Mouse (Mus musculus): ENCODE results near the gene Dbh. TPM values are rescaled to one million over a fixed set of nuclear protein-coding genes. Genes with fewer than 3 reads are reported as not detected.

Dbh gene
- polyA plus RNA-seq, 1 experiment from 2014 or later: not detected

DNA sequence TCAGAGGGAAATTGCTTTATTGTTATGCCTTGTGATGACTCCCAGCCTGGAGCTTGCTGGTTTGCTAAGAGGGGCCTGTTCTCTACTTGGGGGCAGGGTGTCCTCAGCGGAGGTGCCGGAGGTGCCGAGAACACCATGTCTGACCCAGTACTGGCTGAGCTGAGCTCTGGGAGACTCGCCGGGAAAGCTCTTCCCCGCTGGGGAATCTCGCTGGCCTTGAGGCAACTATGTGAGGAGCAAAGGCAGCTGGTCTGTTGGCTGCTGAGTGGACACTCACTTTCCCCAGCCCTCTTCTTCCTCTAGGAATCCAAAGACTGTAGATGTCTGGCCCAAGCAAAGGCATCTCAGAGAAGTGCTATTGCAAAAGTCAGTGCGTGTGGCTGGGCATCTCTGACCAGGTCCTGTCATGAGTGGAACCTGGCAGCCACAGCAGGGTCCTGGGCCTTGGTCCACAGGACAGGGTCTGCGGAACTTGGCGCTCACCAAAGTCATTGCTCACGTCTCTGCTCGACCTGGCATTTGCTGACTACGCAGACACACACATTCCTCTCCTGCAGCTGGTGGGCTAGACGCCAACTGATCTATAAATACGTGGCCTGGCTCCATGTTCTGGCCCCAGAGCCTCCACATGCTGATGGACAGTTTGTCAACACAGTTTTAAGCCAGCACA, 41.2 kb downstream of the Dbh start:
- WGBS: 88% methylated on average over 15 of the region's 15 CpGs
- Histone ChIP-seq H3K27me3 (ENCODE audit: control insufficient read depth, insufficient read depth, low read length) (no peaks in the 10 kb centered on the region), H3K9ac (ENCODE audit: low read length) (no peak overlapping the region), H3K9me3 (ENCODE audit: control insufficient read depth, low read length) (no peaks in the 10 kb centered on the region), H3K4me1 (replicated peaks; ENCODE audit: control insufficient read depth, insufficient read depth, low read length) (no peaks in the 10 kb centered on the region), H3K27ac (ENCODE audit: low read depth, low read length) (no peak overlapping the region), H3K4me3 (ENCODE audit: low read depth, low read length) (no peak overlapping the region), H3K4me2 (ENCODE audit: low read depth, low read length, severe bottlenecking) (no peak overlapping the region), H3K36me3 (ENCODE audit: control insufficient read depth, insufficient read depth, low read length) (no peaks in the 10 kb centered on the region)
- ATAC-seq (replicated peaks; ENCODE audit: low FRiP score): no peak
- DNase-seq (ENCODE audit: low spot score): no peak

DNA sequence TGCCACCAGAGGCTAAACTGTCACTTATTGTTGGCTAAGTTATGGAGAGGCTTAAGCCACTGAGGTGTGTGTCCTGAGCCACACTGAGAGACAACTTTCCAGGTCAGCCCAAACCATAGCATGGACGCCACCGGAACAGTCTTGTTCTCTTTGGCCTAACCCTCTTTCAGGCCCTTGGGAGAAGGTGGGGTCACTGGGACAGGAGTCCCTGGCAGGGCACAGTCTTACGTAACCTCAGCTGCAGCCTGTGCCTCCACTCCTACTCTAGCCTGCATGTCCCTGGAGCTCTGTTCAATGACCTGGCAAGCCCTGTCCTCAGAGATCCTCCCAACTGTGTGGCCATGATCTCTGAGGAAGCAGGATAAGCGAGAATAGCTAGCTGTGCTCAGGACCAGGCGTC, 42.1 kb downstream of the Dbh start:
- no peak overlapping the region for H3K4me3 ChIP-seq (ENCODE audit: low read depth, low read length)
- no peak overlapping the region for H3K27ac ChIP-seq (ENCODE audit: low read depth, low read length)
- no peaks in the 10 kb centered on the region for H3K4me1 ChIP-seq (replicated peaks; ENCODE audit: control insufficient read depth, insufficient read depth, low read length)
- H3K4me2 ChIP-seq (ENCODE audit: low read depth, low read length, severe bottlenecking): no peak overlapping the region
- 89% methylated on average over 5 of the region's 5 CpGs for WGBS
- H3K36me3 ChIP-seq (ENCODE audit: control insufficient read depth, insufficient read depth, low read length): no peaks in the 10 kb centered on the region
- ATAC-seq (replicated peaks; ENCODE audit: low FRiP score) (no peak), DNase-seq (ENCODE audit: low spot score) (no peak)
- no peaks in the 10 kb centered on the region for H3K27me3 ChIP-seq (ENCODE audit: control insufficient read depth, insufficient read depth, low read length)
- no peaks in the 10 kb centered on the region for H3K9me3 ChIP-seq (ENCODE audit: control insufficient read depth, low read length)
- H3K9ac ChIP-seq (ENCODE audit: low read length): no peak overlapping the region

DNA sequence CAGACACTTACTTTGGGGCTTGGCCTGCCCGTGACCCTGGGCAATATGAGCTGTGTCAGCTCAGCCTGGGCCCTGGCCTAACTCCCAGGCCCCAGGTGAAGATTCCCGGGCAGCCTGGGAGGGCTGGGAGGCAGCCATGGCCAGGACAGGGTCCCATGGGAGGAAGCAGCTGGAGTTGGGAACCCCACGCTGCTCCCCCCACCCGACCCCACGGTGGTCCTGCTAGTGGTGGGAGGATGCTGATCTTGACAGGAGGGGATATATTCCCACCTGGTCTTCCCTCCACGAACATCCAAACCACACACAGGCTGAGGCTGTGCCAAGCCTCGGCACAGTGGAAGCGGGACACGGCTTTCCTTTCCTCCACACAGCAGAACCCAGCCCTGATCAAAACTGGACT, 44.3 kb downstream of the Dbh start:
- WGBS: 82% methylated on average over 9 of the region's 9 CpGs
- no peak overlapping the region for H3K27ac ChIP-seq (ENCODE audit: low read depth, low read length)
- ATAC-seq (replicated peaks; ENCODE audit: low FRiP score): no peak

DNA sequence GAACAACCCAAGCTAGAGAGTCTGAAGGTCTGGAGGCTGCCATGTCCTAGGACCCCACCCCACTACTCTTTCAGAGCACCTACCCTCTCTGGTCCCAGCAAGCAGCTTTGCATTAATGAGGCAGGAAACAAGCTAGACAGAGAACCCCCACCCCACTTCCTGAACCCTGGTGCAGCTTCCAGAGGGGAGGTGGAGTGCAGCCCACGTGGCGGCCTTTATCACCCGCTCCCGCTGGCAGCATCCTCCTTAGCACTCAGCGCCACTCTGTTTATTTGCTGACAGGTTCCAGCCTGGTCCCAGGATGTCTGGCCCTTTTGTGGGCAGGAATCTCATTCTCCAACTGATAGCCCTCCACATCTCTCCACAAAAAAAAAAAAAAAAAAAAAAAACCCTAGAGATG, 44.8 kb downstream of the Dbh start:
- no peaks in the 10 kb centered on the region for H3K36me3 ChIP-seq (ENCODE audit: control insufficient read depth, insufficient read depth, low read length)
- no peaks in the 10 kb centered on the region for H3K9me3 ChIP-seq (ENCODE audit: control insufficient read depth, low read length)
- H3K27me3 ChIP-seq (ENCODE audit: control insufficient read depth, insufficient read depth, low read length): no peaks in the 10 kb centered on the region
- H3K4me1 ChIP-seq (replicated peaks; ENCODE audit: control insufficient read depth, insufficient read depth, low read length): no peaks in the 10 kb centered on the region
- no peak overlapping the region for H3K27ac ChIP-seq (ENCODE audit: low read depth, low read length)
- H3K4me3 ChIP-seq (ENCODE audit: low read depth, low read length): no peak overlapping the region
- H3K4me2 ChIP-seq (ENCODE audit: low read depth, low read length, severe bottlenecking): no peak overlapping the region
- ATAC-seq (replicated peaks; ENCODE audit: low FRiP score) (no peak), DNase-seq (ENCODE audit: low spot score) (no peak)
- no peak overlapping the region for H3K9ac ChIP-seq (ENCODE audit: low read length)
- 62% methylated on average over 5 of the region's 5 CpGs for WGBS

More for the DNA sequence above, 44.3 kb downstream of the Dbh start:
- H3K36me3 ChIP-seq (ENCODE audit: control insufficient read depth, insufficient read depth, low read length): no peaks in the 10 kb centered on the region
- H3K4me2 ChIP-seq (ENCODE audit: low read depth, low read length, severe bottlenecking): no peak overlapping the region
- H3K4me1 ChIP-seq (replicated peaks; ENCODE audit: control insufficient read depth, insufficient read depth, low read length): no peaks in the 10 kb centered on the region
- no peaks in the 10 kb centered on the region for H3K9me3 ChIP-seq (ENCODE audit: control insufficient read depth, low read length)
- no peak overlapping the region for H3K4me3 ChIP-seq (ENCODE audit: low read depth, low read length)
- H3K9ac ChIP-seq (ENCODE audit: low read length): no peak overlapping the region
- DNase-seq (ENCODE audit: low spot score): no peak
- H3K27me3 ChIP-seq (ENCODE audit: control insufficient read depth, insufficient read depth, low read length): no peaks in the 10 kb centered on the region

DNA sequence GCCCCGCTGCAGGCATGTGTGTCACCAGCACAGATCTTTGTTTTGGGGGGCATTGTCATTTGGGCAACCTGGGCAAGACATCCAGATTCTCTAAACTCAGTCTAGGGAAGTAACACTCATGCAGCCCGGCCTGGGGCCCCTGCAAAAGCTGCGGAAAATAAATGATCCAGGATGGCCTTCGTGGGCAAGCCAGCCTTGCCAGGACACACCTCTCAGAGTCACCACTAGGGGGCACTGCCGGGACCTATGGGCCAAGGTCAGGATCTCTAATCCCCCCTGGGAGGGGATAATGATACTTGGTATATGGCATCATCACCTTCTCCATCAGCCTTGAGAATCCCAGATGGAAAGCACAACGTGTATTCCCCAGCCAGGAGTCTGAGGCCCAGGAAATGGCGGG, 45.2 kb downstream of the Dbh start:
- H3K4me1 ChIP-seq (replicated peaks; ENCODE audit: control insufficient read depth, insufficient read depth, low read length): no peaks in the 10 kb centered on the region
- H3K27me3 ChIP-seq (ENCODE audit: control insufficient read depth, insufficient read depth, low read length): no peaks in the 10 kb centered on the region
- no peaks in the 10 kb centered on the region for H3K9me3 ChIP-seq (ENCODE audit: control insufficient read depth, low read length)
- H3K4me2 ChIP-seq (ENCODE audit: low read depth, low read length, severe bottlenecking): no peak overlapping the region
- no peak overlapping the region for H3K4me3 ChIP-seq (ENCODE audit: low read depth, low read length)
- H3K27ac ChIP-seq (ENCODE audit: low read depth, low read length): no peak overlapping the region
- peak; percentile 69 for DNase-seq (ENCODE audit: low spot score)
- H3K36me3 ChIP-seq (ENCODE audit: control insufficient read depth, insufficient read depth, low read length): no peaks in the 10 kb centered on the region
- 59% methylated on average over 7 of the region's 7 CpGs for WGBS
- ATAC-seq (replicated peaks; ENCODE audit: low FRiP score): no peak
- H3K9ac ChIP-seq (ENCODE audit: low read length): no peak overlapping the region

DNA sequence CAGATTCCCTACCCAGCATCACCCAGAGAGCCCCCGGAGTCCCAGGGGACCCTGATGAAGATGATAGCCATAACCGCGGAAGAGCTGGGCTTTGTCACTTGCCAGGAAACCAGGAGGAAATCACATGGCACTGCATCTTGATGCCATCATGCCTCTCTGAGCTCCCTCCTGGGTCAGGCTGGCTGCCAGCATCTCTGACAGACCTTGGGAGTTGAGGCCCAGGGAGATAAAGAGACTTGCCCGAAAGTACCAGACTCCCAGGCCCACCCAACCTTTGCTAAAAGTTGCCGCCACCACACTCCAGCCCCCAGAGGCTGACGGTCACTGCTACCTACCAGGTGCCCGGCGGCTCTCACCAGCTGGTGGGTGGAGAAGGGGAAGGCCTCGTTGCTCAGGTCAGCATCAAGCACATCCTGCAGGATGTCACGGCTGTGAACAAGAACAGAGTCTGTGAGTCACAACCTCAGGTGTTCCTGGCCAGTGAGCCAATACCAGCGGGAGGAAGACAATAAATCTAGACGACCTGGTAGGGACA, 45.7 kb downstream of the Dbh start:
- no peaks in the 10 kb centered on the region for H3K9me3 ChIP-seq (ENCODE audit: control insufficient read depth, low read length)
- H3K27ac ChIP-seq (ENCODE audit: low read depth, low read length): no peak overlapping the region
- no peak for DNase-seq (ENCODE audit: low spot score)
- H3K4me1 ChIP-seq (replicated peaks; ENCODE audit: control insufficient read depth, insufficient read depth, low read length): no peaks in the 10 kb centered on the region
- no peak overlapping the region for H3K4me3 ChIP-seq (ENCODE audit: low read depth, low read length)
- H3K4me2 ChIP-seq (ENCODE audit: low read depth, low read length, severe bottlenecking): no peak overlapping the region
- H3K9ac ChIP-seq (ENCODE audit: low read length): no peak overlapping the region
- WGBS: 82% methylated on average over 12 of the region's 12 CpGs
- no peak for ATAC-seq (replicated peaks; ENCODE audit: low FRiP score)
- no peaks in the 10 kb centered on the region for H3K36me3 ChIP-seq (ENCODE audit: control insufficient read depth, insufficient read depth, low read length)
- H3K27me3 ChIP-seq (ENCODE audit: control insufficient read depth, insufficient read depth, low read length): no peaks in the 10 kb centered on the region

DNA sequence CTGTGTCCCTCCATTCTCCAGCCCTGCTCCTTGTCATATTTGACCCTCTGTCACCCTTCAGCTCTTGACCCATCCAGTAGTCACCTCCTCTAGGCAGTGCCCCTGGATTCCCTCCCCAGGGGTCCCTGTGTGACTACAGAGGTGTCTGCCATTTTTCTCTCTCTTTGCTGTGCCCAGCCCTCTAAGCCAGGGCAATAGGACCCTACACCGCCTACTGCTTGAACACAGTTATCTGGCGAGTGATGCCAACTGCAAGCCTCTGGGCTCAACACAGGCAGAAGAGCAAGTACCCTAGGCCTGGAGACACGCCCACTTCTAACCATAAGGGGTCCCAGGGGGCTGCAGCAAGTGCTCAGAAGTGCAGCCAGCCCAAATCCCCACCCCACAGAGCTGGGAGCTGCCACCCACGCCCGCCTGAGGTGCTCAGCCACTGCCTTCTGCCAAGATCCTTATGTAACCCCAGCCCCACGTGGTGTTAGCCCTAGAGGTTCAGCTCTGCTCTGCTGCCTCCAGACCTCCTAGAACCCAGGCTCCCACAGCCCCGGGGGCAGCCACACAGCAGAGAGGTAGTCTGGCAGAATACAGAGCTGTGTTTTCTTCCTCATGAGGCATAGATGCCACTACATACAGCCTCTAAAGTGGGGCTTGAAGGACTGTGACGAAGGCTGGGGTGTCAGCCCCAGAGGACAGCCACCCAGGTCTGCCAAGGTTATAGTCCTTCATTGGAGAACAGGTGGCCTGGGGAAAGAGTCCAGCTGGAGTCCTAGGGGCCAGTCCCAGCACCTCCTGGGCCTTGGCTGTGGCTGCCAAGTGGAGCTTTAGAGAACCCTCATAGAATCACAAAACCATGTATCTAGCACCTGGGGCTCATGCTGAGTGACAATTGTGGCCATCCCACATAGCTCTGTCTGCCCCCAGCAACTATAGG, 47.2 kb downstream of the Dbh start:
- Histone ChIP-seq H3K36me3 (ENCODE audit: control insufficient read depth, insufficient read depth, low read length) (no peaks in the 10 kb centered on the region), H3K9me3 (ENCODE audit: control insufficient read depth, low read length) (no peaks in the 10 kb centered on the region), H3K4me2 (ENCODE audit: low read depth, low read length, severe bottlenecking) (no peak overlapping the region), H3K27ac (ENCODE audit: low read depth, low read length) (no peak overlapping the region), H3K4me3 (ENCODE audit: low read depth, low read length) (no peak overlapping the region), H3K27me3 (ENCODE audit: control insufficient read depth, insufficient read depth, low read length) (no peaks in the 10 kb centered on the region), H3K9ac (ENCODE audit: low read length) (no peak overlapping the region), H3K4me1 (replicated peaks; ENCODE audit: control insufficient read depth, insufficient read depth, low read length) (no peaks in the 10 kb centered on the region)
- 70% methylated on average over 8 of the region's 8 CpGs for WGBS
- ATAC-seq (replicated peaks; ENCODE audit: low FRiP score): no peak
- no peak for DNase-seq (ENCODE audit: low spot score)

DNA sequence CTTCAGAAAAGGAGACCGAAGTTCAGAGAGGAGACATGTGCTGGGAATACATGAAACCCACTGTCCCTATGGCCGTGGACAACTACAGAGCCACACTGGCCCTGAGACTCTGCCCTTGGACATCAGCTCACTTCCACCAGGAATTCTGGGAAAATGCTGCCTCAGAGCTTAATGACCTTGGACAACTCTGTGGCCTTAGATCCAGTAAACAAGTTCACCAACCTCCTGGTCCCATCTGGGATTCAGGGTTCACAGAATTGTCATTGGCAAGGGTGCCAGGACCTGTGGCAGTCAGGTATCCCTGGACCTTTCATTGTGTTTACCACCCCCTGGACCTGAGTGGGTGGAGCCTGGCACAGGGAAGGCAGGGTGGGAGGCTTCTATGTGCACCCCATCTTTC, 50.5 kb downstream of the Dbh start:
- DNase-seq (ENCODE audit: low spot score) (no peak), ATAC-seq (replicated peaks; ENCODE audit: low FRiP score) (no peak)
- H3K27me3 ChIP-seq (ENCODE audit: control insufficient read depth, insufficient read depth, low read length): no peaks in the 10 kb centered on the region
- WGBS: 81% methylated on average over 2 of the region's 2 CpGs
- no peaks in the 10 kb centered on the region for H3K36me3 ChIP-seq (ENCODE audit: control insufficient read depth, insufficient read depth, low read length)
- H3K9me3 ChIP-seq (ENCODE audit: control insufficient read depth, low read length): no peaks in the 10 kb centered on the region
- no peak overlapping the region for H3K4me2 ChIP-seq (ENCODE audit: low read depth, low read length, severe bottlenecking)
- no peak overlapping the region for H3K27ac ChIP-seq (ENCODE audit: low read depth, low read length)
- no peak overlapping the region for H3K4me3 ChIP-seq (ENCODE audit: low read depth, low read length)
- H3K9ac ChIP-seq (ENCODE audit: low read length): no peak overlapping the region
- H3K4me1 ChIP-seq (replicated peaks; ENCODE audit: control insufficient read depth, insufficient read depth, low read length): no peaks in the 10 kb centered on the region
